23 mouse cellular contexts compared by ENCODE assay signal in the genomic region with DNA sequence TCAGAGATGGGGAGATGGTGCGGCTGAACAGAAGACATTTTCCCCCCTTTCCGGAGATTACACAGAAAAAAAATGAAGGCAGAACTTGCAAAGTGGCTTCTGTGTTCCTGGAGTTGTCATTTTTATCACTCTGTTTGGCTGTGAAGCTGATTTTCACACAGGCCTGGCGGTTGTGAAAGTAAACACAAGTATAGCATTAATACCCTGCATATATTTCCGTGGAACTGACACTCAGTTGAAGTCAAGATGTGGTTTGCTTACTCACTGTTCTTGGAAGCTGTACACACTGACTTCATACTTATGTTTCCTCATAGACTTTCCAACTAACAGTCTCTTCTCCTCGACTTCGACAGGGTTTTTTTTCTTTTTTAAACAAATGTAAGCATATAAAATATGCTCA.
DNase-seq lines count a peak whose midpoint lies in the region; ATAC-seq lines count a peak whose summit lies in the region.
"Had no signal": no experiment of that assay in that cellular context is flagged by ENCODE, and none has a peak within 500 bp of the region (broad histone marks: within the 10 kb centered on the region; RNA-seq: fewer than 3 reads in every experiment).

No protein-coding gene starts in this region.

- intact Hi-C loops in left cerebral cortex, postnatal 36 days (cut with DNase I) = no loop called here

- no peak overlapping the region for H3K27ac ChIP-seq in hindbrain, embryonic 12.5 days
- no peak overlapping the region for H3K27ac ChIP-seq in midbrain, embryonic 14.5 days (replicated peaks; ENCODE audit: low read depth, low read length)
- H3K27ac ChIP-seq: embryonic facial prominence, embryonic 13.5 days; forebrain, embryonic 12.5 days; heart, adult 2 months; heart, embryonic 15.5 days; hindbrain, embryonic 10.5 days; limb, embryonic 10.5 days; liver, embryonic 13.5 days; midbrain, embryonic 13.5 days had no signal

- WGBS in hindbrain, embryonic 12.5 days = 89% methylated on average over 6 of the region's 6 CpGs
- WGBS in midbrain, embryonic 14.5 days = 90% methylated on average over 6 of the region's 6 CpGs

- no peak overlapping the region for H3K9ac ChIP-seq in hindbrain, embryonic 12.5 days
- H3K9ac ChIP-seq in midbrain, embryonic 14.5 days (replicated peaks; ENCODE audit: low read length) = no peak overlapping the region
- H3K9ac ChIP-seq: embryonic facial prominence, embryonic 13.5 days; forebrain, embryonic 12.5 days; heart, embryonic 15.5 days; liver, embryonic 13.5 days; midbrain, embryonic 13.5 days had no signal

- DNase-seq in frontal cortex, postnatal 25 days (ENCODE audit: low spot score in 2 of 2) = no peak
- peak; percentile 57 for DNase-seq in 3T3-L1 (ENCODE audit: low read depth, low spot score)
- DNase-seq in left cerebral cortex, postnatal 36 days (ENCODE audit: low spot score in 2 of 2) = peak; percentile 8 to 33
- DNase-seq in midbrain, embryonic 14.5 days = no peak
- DNase-seq: adrenal gland, postnatal 10 days; B cell, adult 2 months; cerebellum, adult 2 months; gastrocnemius, postnatal 14 days; heart, adult 2 months; kidney, adult 2 months; kidney, postnatal 25 days; liver, embryonic 13.5 days; thymus, postnatal 36 days had no signal

- H3K4me3 ChIP-seq in hindbrain, embryonic 12.5 days = no peak overlapping the region
- H3K4me3 ChIP-seq in midbrain, embryonic 14.5 days (replicated peaks; ENCODE audit: low read depth, low read length) = no peak overlapping the region
- H3K4me3 ChIP-seq: embryonic facial prominence, embryonic 13.5 days; forebrain, embryonic 12.5 days; heart, adult 2 months; heart, embryonic 15.5 days; hindbrain, embryonic 10.5 days; limb, embryonic 10.5 days; liver, embryonic 13.5 days; midbrain, embryonic 13.5 days; myocyte had no signal

- peak; percentile 96 for ATAC-seq in frontal cortex, adult (ENCODE audit: low TSS enrichment)
- ATAC-seq in common myeloid progenitor, adult 5-6 weeks (replicated peaks; ENCODE audit: low read depth, poor library complexity, severe bottlenecking) = 0 out of 2 replicates have a peak, but pooled peaks have one; percentile 36
- ATAC-seq in hindbrain, embryonic 12.5 days (ENCODE audit: low FRiP score) = no peak
- no peak for ATAC-seq in midbrain, embryonic 14.5 days (ENCODE audit: low FRiP score, low TSS enrichment)
- ATAC-seq: midbrain, embryonic 13.5 days had no signal

- H3K9me3 ChIP-seq in hindbrain, embryonic 12.5 days (replicated peaks) = no peaks in the 10 kb centered on the region
- no peaks in the 10 kb centered on the region for H3K9me3 ChIP-seq in midbrain, embryonic 14.5 days (ENCODE audit: control insufficient read depth, low read length)
- H3K9me3 ChIP-seq: embryonic facial prominence, embryonic 13.5 days; forebrain, embryonic 12.5 days; heart, embryonic 15.5 days; hindbrain, embryonic 10.5 days; limb, embryonic 10.5 days; liver, embryonic 13.5 days; midbrain, embryonic 13.5 days had no signal

- H3K36me3 ChIP-seq in hindbrain, embryonic 12.5 days = no peaks in the 10 kb centered on the region
- H3K36me3 ChIP-seq in midbrain, embryonic 14.5 days (ENCODE audit: control insufficient read depth, insufficient read depth, low read length) = no peaks in the 10 kb centered on the region
- H3K36me3 ChIP-seq: embryonic facial prominence, embryonic 13.5 days; forebrain, embryonic 12.5 days; heart, embryonic 15.5 days; hindbrain, embryonic 10.5 days; limb, embryonic 10.5 days; liver, embryonic 13.5 days; midbrain, embryonic 13.5 days had no signal

- H3K27me3 ChIP-seq in hindbrain, embryonic 12.5 days = no peaks in the 10 kb centered on the region
- no peaks in the 10 kb centered on the region for H3K27me3 ChIP-seq in midbrain, embryonic 14.5 days (ENCODE audit: control insufficient read depth, insufficient read depth, low read length)
- H3K27me3 ChIP-seq: embryonic facial prominence, embryonic 13.5 days; forebrain, embryonic 12.5 days; heart, embryonic 15.5 days; liver, embryonic 13.5 days; midbrain, embryonic 13.5 days had no signal

- H3K4me2 ChIP-seq in hindbrain, embryonic 12.5 days (replicated peaks) = no peak overlapping the region
- H3K4me2 ChIP-seq in midbrain, embryonic 14.5 days (ENCODE audit: low read length) = no peak overlapping the region
- H3K4me2 ChIP-seq: embryonic facial prominence, embryonic 13.5 days; forebrain, embryonic 12.5 days; heart, embryonic 15.5 days; liver, embryonic 13.5 days; midbrain, embryonic 13.5 days had no signal

- no peaks in the 10 kb centered on the region for H3K4me1 ChIP-seq in hindbrain, embryonic 12.5 days
- no peaks in the 10 kb centered on the region for H3K4me1 ChIP-seq in midbrain, embryonic 14.5 days (ENCODE audit: control insufficient read depth, insufficient read depth, low read length)
- H3K4me1 ChIP-seq: embryonic facial prominence, embryonic 13.5 days; forebrain, embryonic 12.5 days; heart, embryonic 15.5 days; hindbrain, embryonic 10.5 days; limb, embryonic 10.5 days; liver, embryonic 13.5 days; midbrain, embryonic 13.5 days had no signal

Comparison
In these comparisons a context has a peak if more than half of its experiments do, and no peak if none do; other contexts are left out.
1. ATAC-seq: peak in frontal cortex, adult (single experiment) and common myeloid progenitor, adult 5-6 weeks (single experiment); none in hindbrain, embryonic 12.5 days (single experiment) and midbrain, embryonic 14.5 days (single experiment).
2. DNase-seq: peak in 3T3-L1 (single experiment) and left cerebral cortex, postnatal 36 days (2 of 2); none in frontal cortex, postnatal 25 days (0 of 2) and midbrain, embryonic 14.5 days (single experiment).